Mouse (Mus musculus) gastrocnemius, adult 2 months (tissue): ENCODE data around the gene Tfec. TPM values are rescaled to one million over a fixed set of nuclear protein-coding genes. Genes with fewer than 3 reads are reported as not detected.

Source experiments
- DNase-seq: peaks from one replicate; pipeline ENCODE4 v3.0.0; 2022
- H3K27ac ChIP-seq: fragments of 200-600 bp; 2 replicates; pipeline ENCODE4 v1.8.1; 2022; ENCODE audit warnings: mild to moderate bottlenecking
- H3K4me3 ChIP-seq: fragments of 200-600 bp; 2 replicates; pipeline ENCODE4 v1.8.1; 2022; ENCODE audit warnings: mild to moderate bottlenecking, moderate library complexity
- CTCF ChIP-seq: fragments of 200-600 bp; IDR thresholded peaks from 2 replicates; pipeline ENCODE4 v1.8.1; 2022; ENCODE audit warnings: antibody characterized with exemption, mild to moderate bottlenecking, moderate library complexity
- intact Hi-C: fragments of 180-260 bp; cut with DNase I; formaldehyde crosslinking; loops from one replicate; pipeline ENCODE4 v1.15.1; 2025
- long read RNA-seq, 2 experiments: library from polyadenylated mRNA; stranded (forward); transcript quantifications; one replicate each; pipeline ENCODE4 v2.0.0; 2021
- total RNA-seq, 2 experiments: library from RNA; stranded (reverse); gene quantifications; 2 replicates each; pipeline ENCODE4 v1.2.3; 2021

Gene Tfec
- total RNA-seq = not detected
- long read RNA-seq, experiment 1 = 0 reads
- long read RNA-seq, experiment 2 = 0 reads

GRCm38 (mm10) chr6:16898251-16898862, at the start of gene Tfec:
Gene Tfec (minus strand): TSS chr6:16898441.
- no peak for TF ChIP-seq CTCF
- H3K4me3 ChIP-seq = peak within 1 kb of the TSS; percentile 15; the same call in 1 of the 2 replicates
- no peak for DNase-seq
- intact Hi-C loops = no loop called here
- H3K27ac ChIP-seq = no peak within 1 kb of the TSS

- intact Hi-C loops = no loop called here
- no peak for DNase-seq
- Histone ChIP-seq H3K27ac (no peak overlapping the region), H3K4me3 (no peak overlapping the region)
- TF ChIP-seq CTCF = no peak
These were observed 49.6 kb upstream of the Tfec start for GRCm38 (mm10) chr6:16947837-16948236.

- Histone ChIP-seq H3K27ac (no peak overlapping the region), H3K4me3 (no peak overlapping the region)
- DNase-seq = no peak
- no peak for TF ChIP-seq CTCF
- intact Hi-C loops = no loop called here
These were observed 45.3 kb upstream of the Tfec start for GRCm38 (mm10) chr6:16943513-16943912.

GRCm38 (mm10) chr6:16942433-16942832, 44.2 kb upstream of the Tfec start:
- no peak overlapping the region for H3K4me3 ChIP-seq
- TF ChIP-seq CTCF = no peak
- intact Hi-C loops = no loop called here
- no peak overlapping the region for H3K27ac ChIP-seq
- no peak for DNase-seq

- intact Hi-C loops = no loop called here
- no peak for TF ChIP-seq CTCF
- Histone ChIP-seq H3K27ac (no peak overlapping the region), H3K4me3 (no peak overlapping the region)
- no peak for DNase-seq
These were observed 32.8 kb upstream of the Tfec start for GRCm38 (mm10) chr6:16931059-16931458.

- Histone ChIP-seq H3K27ac (no peak overlapping the region), H3K4me3 (no peak overlapping the region)
- no peak for TF ChIP-seq CTCF
- intact Hi-C loops = no loop called here
- DNase-seq = no peak
These were observed 21.9 kb upstream of the Tfec start for GRCm38 (mm10) chr6:16920111-16920656.

GRCm38 (mm10) chr6:16891819-16892218, 6.4 kb downstream of the Tfec start:
- H3K27ac ChIP-seq = no peak overlapping the region

GRCm38 (mm10) chr6:16883537-16884307, 14.5 kb downstream of the Tfec start:
- no peak for DNase-seq
- intact Hi-C loops = no loop called here
- H3K4me3 ChIP-seq = no peak overlapping the region
- H3K27ac ChIP-seq = no peak overlapping the region
- no peak for TF ChIP-seq CTCF

More at GRCm38 (mm10) chr6:16891819-16892218, 6.4 kb downstream of the Tfec start:
- intact Hi-C loops = no loop called here
- DNase-seq = no peak
- H3K4me3 ChIP-seq = no peak overlapping the region
- no peak for TF ChIP-seq CTCF

- no peak for TF ChIP-seq CTCF
- no peak overlapping the region for H3K27ac ChIP-seq
These were observed 24.2 kb downstream of the Tfec start for GRCm38 (mm10) chr6:16874021-16874542.

GRCm38 (mm10) chr6:16870067-16870466, 28.2 kb downstream of the Tfec start:
- Histone ChIP-seq H3K4me3 (no peak overlapping the region), H3K27ac (no peak overlapping the region)
- intact Hi-C loops = no loop called here
- no peak for DNase-seq
- TF ChIP-seq CTCF = no peak

More at GRCm38 (mm10) chr6:16874021-16874542, 24.2 kb downstream of the Tfec start:
- no peak overlapping the region for H3K4me3 ChIP-seq
- DNase-seq = no peak
- intact Hi-C loops = no loop called here

GRCm38 (mm10) chr6:16868314-16868713, 29.9 kb downstream of the Tfec start:
- no peak for TF ChIP-seq CTCF
- Histone ChIP-seq H3K4me3 (no peak overlapping the region), H3K27ac (no peak overlapping the region)
- DNase-seq = no peak
- intact Hi-C loops = no loop called here

- no peak overlapping the region for H3K4me3 ChIP-seq
- intact Hi-C loops = no loop called here
- DNase-seq = no peak
- no peak overlapping the region for H3K27ac ChIP-seq
- TF ChIP-seq CTCF = no peak
These were observed 35.3 kb downstream of the Tfec start for GRCm38 (mm10) chr6:16862753-16863508.
